Comparison of ENCODE assay signal across 8 mouse cellular contexts in the genomic region with DNA sequence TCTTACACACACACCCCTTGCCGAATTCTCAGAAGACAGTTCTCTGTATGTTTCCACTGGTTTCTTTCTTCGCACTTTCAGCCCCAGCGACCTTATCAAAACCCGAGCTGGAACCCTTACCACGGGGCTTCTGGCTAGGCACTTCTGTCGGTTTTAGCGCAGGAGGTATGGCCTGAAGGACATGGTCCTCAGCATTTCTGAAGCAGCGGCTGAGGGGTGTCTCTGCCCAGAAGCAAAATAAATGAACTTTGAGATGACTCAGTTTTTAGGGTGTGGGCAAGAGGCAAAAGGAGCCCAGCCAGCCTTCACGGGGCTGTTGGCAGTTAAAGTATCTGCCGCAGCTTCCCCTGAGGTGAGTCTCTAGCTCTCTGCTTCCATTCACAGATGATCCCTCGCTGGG.
DNase-seq lines count a peak whose midpoint lies in the region; ATAC-seq and TF ChIP-seq lines count a peak whose summit lies in the region.

No protein-coding gene starts in this region.

- no peaks in the 10 kb centered on the region for H3K9me3 ChIP-seq in hindbrain, embryonic 13.5 days
- no peaks in the 10 kb centered on the region for H3K9me3 ChIP-seq in midbrain, embryonic 13.5 days

- no peak overlapping the region for H3K9ac ChIP-seq in hindbrain, embryonic 13.5 days
- H3K9ac ChIP-seq in midbrain, embryonic 13.5 days (replicated peaks): no peak overlapping the region

- TF ChIP-seq CTCF in kidney, adult 2 months (conservative IDR thresholded peaks at IDR 0.05; ENCODE audit: insufficient read depth, insufficient read length, low read depth, low read length): no peak
- TF ChIP-seq CTCF in cortical plate, adult 2 months (IDR thresholded peaks at IDR 0.05; ENCODE audit: extremely low read depth, insufficient read depth, low read length): no peak

- H3K4me3 ChIP-seq in kidney, adult 2 months (ENCODE audit: insufficient read depth, low read depth, low read length): peak overlapping the region; percentile 43
- H3K4me3 ChIP-seq in cortical plate, adult 2 months (ENCODE audit: insufficient read depth, low read length): peak overlapping the region; percentile 50
- H3K4me3 ChIP-seq in hindbrain, embryonic 13.5 days: peak overlapping the region; percentile 55
- H3K4me3 ChIP-seq in midbrain, embryonic 13.5 days (replicated peaks): peak overlapping the region; percentile 44

- H3K27me3 ChIP-seq in kidney, adult 2 months (replicated peaks; ENCODE audit: control insufficient read depth, insufficient read depth, low read length): no peaks in the 10 kb centered on the region
- H3K27me3 ChIP-seq in hindbrain, embryonic 13.5 days: peaks cover 35% of the 10 kb centered on the region
- H3K27me3 ChIP-seq in midbrain, embryonic 13.5 days: peaks cover 43% of the 10 kb centered on the region

- H3K27ac ChIP-seq in kidney, adult 2 months (ENCODE audit: insufficient read depth, low read depth, low read length): 0 out of 2 replicates have a peak overlapping the region, but pooled peaks have one; percentile 28
- H3K27ac ChIP-seq in cortical plate, adult 2 months (ENCODE audit: insufficient read depth, low read length): peak overlapping the region; percentile 21; the same call in 1 of the 2 replicates
- no peak overlapping the region for H3K27ac ChIP-seq in hindbrain, embryonic 13.5 days
- H3K27ac ChIP-seq in midbrain, embryonic 13.5 days: no peak overlapping the region

- ATAC-seq in hindbrain, embryonic 13.5 days (ENCODE audit: low FRiP score): no peak
- no peak for ATAC-seq in midbrain, embryonic 13.5 days

- no peak for TF ChIP-seq POLR2A in kidney, adult 2 months (IDR thresholded peaks at IDR 0.05; ENCODE audit: low read depth, low read length)
- no peak for TF ChIP-seq POLR2A in cortical plate, adult 2 months (IDR thresholded peaks at IDR 0.05; ENCODE audit: extremely low read depth, insufficient read depth, low read length)

- H3K4me2 ChIP-seq in hindbrain, embryonic 13.5 days: peak overlapping the region; percentile 89
- H3K4me2 ChIP-seq in midbrain, embryonic 13.5 days (replicated peaks): peak overlapping the region; percentile 74

- no peak for DNase-seq in kidney, adult 2 months
- no peak for DNase-seq in kidney, adult 11 months
- DNase-seq in embryo, embryonic 10 days (ENCODE audit: low spot score): no peak
- DNase-seq in frontal cortex, postnatal 14 days (ENCODE audit: low spot score in 2 of 2): no peak
- DNase-seq in left cerebral cortex, adult 11 months (ENCODE audit: low spot score): no peak

- H3K4me1 ChIP-seq in kidney, adult 2 months (ENCODE audit: control insufficient read depth, insufficient read depth, low read length): no peaks in the 10 kb centered on the region
- no peaks in the 10 kb centered on the region for H3K4me1 ChIP-seq in cortical plate, adult 2 months (ENCODE audit: control insufficient read depth, insufficient read depth, low read length)
- peaks cover 20% of the 10 kb centered on the region for H3K4me1 ChIP-seq in hindbrain, embryonic 13.5 days (replicated peaks)
- H3K4me1 ChIP-seq in midbrain, embryonic 13.5 days (replicated peaks): peaks cover 15% of the 10 kb centered on the region

- H3K36me3 ChIP-seq in kidney, adult 2 months (ENCODE audit: control insufficient read depth, insufficient read depth, low read length): no peaks in the 10 kb centered on the region
- H3K36me3 ChIP-seq in hindbrain, embryonic 13.5 days: no peaks in the 10 kb centered on the region
- H3K36me3 ChIP-seq in midbrain, embryonic 13.5 days: no peaks in the 10 kb centered on the region

- 16% methylated on average over 11 of the region's 11 CpGs for WGBS in kidney, adult 2 months
- WGBS in hindbrain, embryonic 13.5 days: 24% methylated on average over 11 of the region's 11 CpGs
- 22% methylated on average over 11 of the region's 11 CpGs for WGBS in midbrain, embryonic 13.5 days

Comparison
In these comparisons a context has a peak if more than half of its experiments do, and no peak if none do; other contexts are left out.
1. H3K27ac ChIP-seq: peak in kidney, adult 2 months (single experiment) and cortical plate, adult 2 months (single experiment); none in hindbrain, embryonic 13.5 days (single experiment) and midbrain, embryonic 13.5 days (single experiment).
2. Peak in every context shown above with its lines, with median percentiles within 50 percentile points of each other: H3K4me3 ChIP-seq.